Mouse (Mus musculus) monocyte, adult 2 months (primary cell): ENCODE results near the gene Plcb1.

Experiments
- DNase-seq, 2 experiments: peaks; one replicate each; pipeline ENCODE4 v3.0.0; 2022; ENCODE audit warnings: low spot score in 2 of 2, low read depth in 1 of 2

The Plcb1 gene

GRCm38 (mm10) chr2:135175544-135175943 is 389.7 kb downstream of the Plcb1 start:
- no peak for DNase-seq

DNA sequence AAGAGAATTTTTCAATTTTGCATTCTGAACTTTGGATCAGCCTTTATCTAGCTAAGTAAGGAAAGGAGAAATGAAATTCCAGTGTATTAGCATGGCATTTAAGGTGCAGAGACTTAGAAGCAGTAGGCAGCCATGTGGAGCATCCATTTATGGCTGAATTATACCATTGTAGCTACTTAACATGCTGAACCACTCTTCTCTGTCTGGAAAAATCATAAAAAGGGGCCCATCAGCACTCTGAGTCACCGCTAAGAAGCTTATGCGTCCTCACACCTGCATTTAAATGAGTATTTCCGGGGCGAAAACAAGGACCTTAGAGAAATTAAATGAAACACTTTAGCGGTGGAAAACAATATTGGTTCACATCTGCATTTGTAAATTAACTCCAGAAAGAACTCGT is 401.8 kb downstream of the Plcb1 start:
- no peak for DNase-seq

- DNase-seq = no peak
Observed at GRCm38 (mm10) chr2:135200830-135201229, 415.0 kb downstream of the Plcb1 start.

- DNase-seq = no peak
Observed at GRCm38 (mm10) chr2:135202390-135202789, 416.5 kb downstream of the Plcb1 start.

DNA sequence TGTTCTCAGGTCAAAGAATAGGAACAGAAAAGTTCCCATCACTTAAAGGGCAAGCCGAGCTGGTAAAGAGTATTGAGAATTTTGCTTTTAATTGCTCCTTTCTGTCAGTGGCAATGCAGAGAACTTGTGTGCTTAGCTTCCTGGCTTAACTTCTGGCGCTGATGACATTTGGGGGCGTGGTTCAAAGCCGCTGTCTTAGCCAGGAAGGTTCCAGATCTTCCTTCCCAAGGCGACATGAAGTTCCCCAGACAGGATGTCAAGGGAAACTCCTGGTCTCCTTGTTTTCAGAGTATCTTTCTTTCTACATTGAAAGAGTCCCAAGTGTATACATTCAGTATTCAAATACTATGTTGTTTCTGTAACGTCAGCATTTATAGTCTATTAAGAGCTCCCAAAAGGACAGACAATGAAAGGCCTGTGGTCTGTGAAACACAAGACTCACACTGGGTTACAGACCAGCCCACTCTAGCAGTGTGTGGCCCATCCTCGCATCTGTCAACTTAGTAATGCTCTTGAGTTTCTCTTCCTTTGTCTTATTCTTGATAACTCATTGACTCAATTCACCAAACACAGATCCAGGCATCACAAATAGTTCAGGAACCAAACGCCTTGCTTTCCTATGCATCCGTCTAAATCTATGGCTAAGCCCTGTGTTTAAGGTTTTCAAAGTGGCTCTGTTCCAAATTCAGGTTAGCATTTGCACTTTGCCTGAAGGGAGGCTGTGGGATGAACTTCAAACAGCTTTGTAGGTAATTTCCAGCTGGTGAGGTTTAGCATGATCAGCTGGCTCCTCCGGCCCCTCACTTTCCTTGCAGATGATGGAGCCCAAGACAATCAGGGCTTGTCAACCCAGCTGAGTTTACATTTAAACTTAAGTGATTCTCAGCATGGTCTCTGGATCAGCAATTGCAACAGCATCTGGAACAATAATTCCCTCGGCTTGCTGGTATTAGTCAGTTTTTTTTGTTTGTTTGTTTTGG is 418.6 kb downstream of the Plcb1 start:
- no peak for DNase-seq

DNA sequence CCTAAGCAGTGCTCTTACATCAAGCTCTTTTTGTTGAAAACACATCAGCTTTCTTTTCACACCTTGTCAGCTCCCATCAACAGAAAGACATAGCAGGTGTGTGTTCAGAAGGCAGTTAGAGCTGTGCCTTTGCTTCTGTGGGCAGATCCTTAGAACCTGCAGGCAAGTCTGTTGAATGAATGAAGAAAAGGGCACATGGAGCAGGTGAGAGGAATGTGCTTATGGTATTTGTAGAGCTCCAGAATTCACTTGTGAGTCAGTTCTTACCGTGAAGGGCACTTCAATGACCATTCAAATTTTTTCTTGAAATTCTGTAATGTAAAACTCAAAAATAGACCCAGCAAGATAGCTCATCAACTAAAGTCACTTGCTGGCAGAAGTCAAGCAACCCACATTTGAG is 423.0 kb downstream of the Plcb1 start:
- no peak for DNase-seq

GRCm38 (mm10) chr2:135214746-135215448 is 429.0 kb downstream of the Plcb1 start:
- no peak for DNase-seq

DNA sequence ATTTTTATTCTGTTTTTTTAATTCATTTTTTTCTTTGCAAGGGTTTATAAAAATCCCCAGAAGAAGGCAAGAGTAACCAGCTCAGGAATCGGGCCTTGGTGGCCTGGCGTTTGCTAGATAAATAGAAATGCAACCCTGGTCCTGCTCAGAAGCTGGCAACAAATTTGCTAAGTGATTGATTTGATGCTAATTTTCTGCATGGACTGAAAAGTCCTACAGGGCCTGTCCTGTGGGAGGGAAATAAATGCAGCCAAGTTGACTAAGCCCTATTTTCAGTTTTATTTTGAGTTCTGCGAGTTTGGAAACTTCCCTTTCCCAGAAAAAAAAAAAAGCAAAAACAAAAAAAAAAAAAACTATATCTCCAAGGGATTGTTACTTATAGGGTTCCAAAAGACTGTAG is 433.5 kb downstream of the Plcb1 start:
- no peak for DNase-seq

GRCm38 (mm10) chr2:135225604-135226025 is 439.7 kb downstream of the Plcb1 start:
- no peak for DNase-seq

DNA sequence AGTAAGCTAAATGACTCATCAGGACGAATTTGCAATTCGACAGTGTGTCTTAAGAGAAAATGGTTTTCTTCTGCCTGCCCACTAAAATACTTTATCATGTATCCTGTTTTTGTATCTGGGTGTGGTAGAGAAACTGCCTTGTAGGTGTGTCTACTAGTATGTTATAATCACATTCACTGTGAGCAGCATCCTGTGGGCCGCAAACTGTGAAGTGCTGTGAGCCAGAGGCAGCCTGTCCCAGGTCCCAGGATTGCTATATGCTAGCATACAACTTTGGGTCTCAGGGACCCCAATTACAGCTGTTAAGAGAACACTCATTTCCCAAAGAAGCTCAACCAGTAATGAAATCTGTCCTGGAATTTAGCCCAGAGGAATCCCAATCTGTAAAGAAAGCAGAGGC is 444.4 kb downstream of the Plcb1 start:
- DNase-seq = no peak

DNA sequence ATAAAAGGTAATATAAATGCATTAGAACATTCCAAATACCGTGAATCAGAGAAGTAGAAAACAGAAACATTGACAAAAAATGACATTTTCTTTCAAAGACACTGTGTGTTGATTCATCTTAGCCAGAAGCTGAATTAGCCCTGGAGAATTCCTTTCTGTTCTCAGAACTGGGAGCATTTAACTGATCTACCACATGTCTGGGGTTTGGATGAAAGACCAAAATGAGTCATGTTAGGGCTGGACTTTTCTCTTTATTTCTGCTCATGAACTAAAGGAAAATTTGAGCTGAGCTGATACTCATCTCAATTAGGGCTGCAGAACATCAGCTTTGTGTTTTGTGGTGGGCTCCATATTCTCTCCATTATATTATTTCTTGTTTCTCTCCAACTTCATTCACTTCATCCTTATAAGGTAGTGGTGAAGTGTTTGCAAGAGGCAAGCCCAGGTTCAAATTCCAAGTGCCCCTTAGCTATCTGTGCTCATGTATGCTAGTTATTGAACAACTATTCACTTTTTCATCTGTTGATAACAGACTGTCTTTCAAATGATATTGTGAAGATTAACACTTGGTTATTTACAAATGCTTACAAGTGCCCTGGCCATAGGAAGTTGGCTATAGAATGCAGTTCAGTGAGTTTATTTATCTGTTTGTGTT is 456.9 kb downstream of the Plcb1 start:
- DNase-seq = no peak

- DNase-seq = no peak
Observed at GRCm38 (mm10) chr2:135243764-135244163, 457.9 kb downstream of the Plcb1 start.

GRCm38 (mm10) chr2:135249925-135250324 is 464.1 kb downstream of the Plcb1 start:
- no peak for DNase-seq

DNA sequence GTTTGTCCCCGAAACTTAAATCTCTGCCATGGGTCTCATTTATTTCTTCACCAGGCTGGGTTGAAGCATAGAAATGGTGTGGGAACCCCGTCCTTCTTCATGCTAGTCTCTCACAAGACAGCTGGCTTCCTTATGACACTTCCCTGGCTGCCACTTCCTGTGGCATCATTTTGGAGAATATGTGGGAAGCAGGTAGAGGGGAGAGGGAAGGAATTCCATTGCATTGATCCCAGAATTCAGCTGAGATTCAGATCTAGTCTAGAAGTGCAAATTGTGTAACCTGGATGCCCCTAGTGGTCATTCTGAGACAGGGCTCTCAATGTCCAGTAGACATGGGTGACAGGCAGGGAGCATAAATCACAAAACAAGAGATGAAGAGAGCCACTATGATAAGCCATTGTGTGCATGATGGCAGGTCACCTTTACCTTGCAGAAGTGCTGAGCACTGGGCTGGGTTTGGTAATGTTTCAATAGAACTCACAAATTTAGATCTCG is 466.0 kb downstream of the Plcb1 start:
- DNase-seq = no peak

DNA sequence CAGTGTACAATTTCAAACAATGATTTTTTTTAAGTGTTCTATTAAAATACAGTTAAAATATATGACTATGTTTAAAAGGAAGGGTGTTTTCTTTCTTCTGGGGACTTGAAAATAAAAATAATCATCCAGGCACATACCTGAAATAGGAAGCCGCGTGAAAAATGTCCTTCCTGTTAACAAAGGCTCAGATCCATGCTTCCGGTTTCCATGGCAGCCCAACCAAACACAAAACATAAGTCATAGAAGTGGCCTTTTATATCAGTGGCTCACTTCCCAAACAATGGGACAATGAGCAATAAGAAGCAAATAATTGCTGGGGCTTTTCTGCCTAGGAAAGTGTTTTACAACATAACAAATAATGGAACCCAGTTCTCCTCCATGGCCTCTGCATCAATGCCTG is 473.3 kb downstream of the Plcb1 start:
- DNase-seq = no peak

DNA sequence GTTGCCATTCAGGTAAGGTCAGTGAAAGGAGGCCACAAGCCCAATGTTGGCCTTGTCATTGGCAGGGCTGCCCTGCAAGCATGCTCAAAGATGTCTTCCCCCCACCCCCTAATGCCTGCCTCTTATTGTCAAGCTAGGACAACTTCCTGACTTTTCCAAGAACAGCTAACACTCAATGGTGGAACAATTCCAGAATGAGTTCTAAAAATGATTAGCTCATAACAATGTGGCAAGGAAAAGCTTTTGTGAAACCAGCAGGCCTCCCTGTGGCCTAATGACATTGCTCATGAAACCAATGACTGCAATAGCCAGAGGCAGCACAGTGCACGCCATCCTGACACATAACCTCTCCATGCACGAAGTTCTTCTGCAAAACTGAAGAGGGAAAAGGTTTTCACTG is 478.1 kb downstream of the Plcb1 start:
- DNase-seq = no peak

- DNase-seq = no peak
Observed at GRCm38 (mm10) chr2:135274949-135275348, 489.1 kb downstream of the Plcb1 start.

GRCm38 (mm10) chr2:135278506-135278905 is 492.6 kb downstream of the Plcb1 start:
- no peak for DNase-seq

GRCm38 (mm10) chr2:135279026-135279425 is 493.2 kb downstream of the Plcb1 start:
- DNase-seq = no peak

- no peak for DNase-seq
Observed at GRCm38 (mm10) chr2:135283783-135284182, 497.9 kb downstream of the Plcb1 start.

- DNase-seq = no peak
Observed at GRCm38 (mm10) chr2:135296184-135296769, 510.4 kb downstream of the Plcb1 start.
